Mouse (Mus musculus) limb, embryonic 12.5 days (tissue): ENCODE results near the gene Thumpd2. TPM values are rescaled to one million over a fixed set of nuclear protein-coding genes. Genes with fewer than 3 reads are reported as not detected.

Experiments used
- polyA plus RNA-seq: library from polyadenylated mRNA; unstranded; fragments of >200 nt; fragmentation: Nextera tagmentation; extraction: Ambion mirVana; gene quantifications from 2 replicates; pipeline ENCODE4 v1.2.1, GENCODE M21; 2016

Gene Thumpd2
- polyA plus RNA-seq, 1 experiment from 2014 or later = 17.0 TPM

Other genes starting within 250 kb of the Thumpd2 start
- gene Tmem178, start 120.5 kb downstream of the Thumpd2 start, polyA plus RNA-seq = 9.0 TPM in 2 replicates